Mouse (Mus musculus): ENCODE data around the gene Igdcc3.
A peak's percentile ranks its signal among the peaks of the same experiment; 100 is the strongest.

Gene Igdcc3

GRCm38 (mm10) chr9:65141306-65141975 is 452 bp downstream of the Igdcc3 start:
- peak; percentile 68 to 73 for DNase-seq

GRCm38 (mm10) chr9:65141976-65142318 is 958 bp downstream of the Igdcc3 start:
- DNase-seq, result peak in 1 of 2 experiments; percentile 53

DNA sequence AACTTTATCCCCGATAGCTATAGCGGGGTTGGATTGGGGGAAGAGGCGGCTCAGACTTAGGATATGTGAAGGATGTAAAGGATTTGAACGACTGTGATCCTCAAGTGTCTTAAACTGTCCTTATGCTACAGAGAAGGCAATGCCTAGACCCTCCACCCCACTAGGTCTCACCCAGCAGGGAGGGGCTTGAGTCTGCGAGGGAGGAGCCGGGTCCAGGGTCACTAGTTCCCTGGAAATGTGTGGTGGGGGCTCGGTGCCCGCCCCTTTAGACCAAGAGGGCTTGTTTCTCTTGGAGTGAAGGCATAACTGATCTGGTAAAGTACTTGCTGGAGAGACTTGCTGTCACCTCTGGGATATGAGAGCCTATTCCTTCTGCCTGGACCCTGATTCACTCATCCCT is 1.4 kb downstream of the Igdcc3 start:
- peak; percentile 38 to 52 for DNase-seq

GRCm38 (mm10) chr9:65146001-65146400 is 5.0 kb downstream of the Igdcc3 start:
- peak in 1 of 2 experiments; percentile 56 for DNase-seq

GRCm38 (mm10) chr9:65148507-65148906 is 7.5 kb downstream of the Igdcc3 start:
- no peak for DNase-seq

- DNase-seq, result no peak
These were observed 11.8 kb downstream of the Igdcc3 start for GRCm38 (mm10) chr9:65152711-65153330.

GRCm38 (mm10) chr9:65153331-65153711 is 12.3 kb downstream of the Igdcc3 start:
- peak in 1 of 2 experiments; percentile 63 for DNase-seq

GRCm38 (mm10) chr9:65154692-65155455 is 13.9 kb downstream of the Igdcc3 start:
- DNase-seq, result no peak

DNA sequence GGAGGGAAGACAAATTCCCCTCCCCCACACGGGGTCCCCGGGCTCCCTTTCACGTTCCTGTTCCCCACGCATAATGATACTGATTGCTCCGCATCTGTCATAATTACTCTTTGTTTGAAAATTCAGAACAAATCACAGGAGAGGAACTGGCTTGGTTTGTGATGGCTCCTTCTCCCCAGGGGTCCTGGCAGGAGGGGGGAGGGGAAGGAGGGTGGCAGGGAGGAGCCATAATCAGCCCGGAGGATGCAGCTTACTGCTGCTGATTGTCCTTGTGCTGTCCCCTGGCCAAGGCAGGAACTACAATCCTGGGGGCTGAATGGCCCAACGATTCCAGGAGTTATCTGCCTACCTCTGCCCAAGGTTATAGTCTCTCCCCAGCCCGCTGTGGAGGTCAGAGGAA is 15.6 kb downstream of the Igdcc3 start:
- DNase-seq, result peak in 1 of 2 experiments; percentile 34

DNA sequence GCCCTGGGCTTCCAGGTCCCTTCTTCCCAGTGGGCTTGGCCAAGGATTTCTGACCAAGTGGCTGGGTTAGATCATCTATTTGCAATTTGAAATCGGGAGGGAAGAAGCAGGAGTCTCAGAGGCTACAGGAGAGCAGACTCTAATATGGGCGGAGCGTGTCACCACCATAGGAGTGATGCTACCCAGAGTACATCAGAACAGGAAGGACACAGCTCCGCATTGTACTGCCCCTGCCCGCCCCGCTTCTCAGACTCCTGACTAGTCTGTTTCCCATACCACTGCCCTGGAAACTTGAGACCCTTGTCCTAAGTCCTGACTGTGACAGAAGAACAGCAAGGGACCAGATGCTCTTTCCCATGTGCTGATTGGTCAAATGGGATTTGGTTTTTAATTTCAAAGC is 16.6 kb downstream of the Igdcc3 start:
- no peak for DNase-seq

- no peak for DNase-seq
These were observed 20.2 kb downstream of the Igdcc3 start for GRCm38 (mm10) chr9:65161188-65161587.

DNA sequence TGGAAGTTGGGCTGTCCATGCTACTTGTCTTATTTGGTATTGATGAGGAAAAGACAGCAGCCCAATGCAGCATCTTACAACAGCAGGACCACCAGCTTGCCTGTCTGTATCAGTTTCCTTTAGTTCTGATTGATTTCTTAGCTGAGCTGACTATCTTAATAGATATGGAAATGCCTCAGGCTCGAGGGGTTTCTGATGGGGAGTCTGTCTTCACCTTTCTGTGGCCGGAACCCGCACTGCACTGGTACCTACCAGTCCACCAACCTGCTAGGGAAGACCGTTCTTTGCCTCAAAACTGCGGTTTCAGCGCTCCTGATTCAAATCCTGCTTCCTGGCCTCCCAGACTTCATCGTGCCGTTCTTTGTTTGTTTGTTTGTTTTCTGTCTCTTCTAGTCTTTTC is 20.9 kb downstream of the Igdcc3 start:
- DNase-seq, result no peak

DNA sequence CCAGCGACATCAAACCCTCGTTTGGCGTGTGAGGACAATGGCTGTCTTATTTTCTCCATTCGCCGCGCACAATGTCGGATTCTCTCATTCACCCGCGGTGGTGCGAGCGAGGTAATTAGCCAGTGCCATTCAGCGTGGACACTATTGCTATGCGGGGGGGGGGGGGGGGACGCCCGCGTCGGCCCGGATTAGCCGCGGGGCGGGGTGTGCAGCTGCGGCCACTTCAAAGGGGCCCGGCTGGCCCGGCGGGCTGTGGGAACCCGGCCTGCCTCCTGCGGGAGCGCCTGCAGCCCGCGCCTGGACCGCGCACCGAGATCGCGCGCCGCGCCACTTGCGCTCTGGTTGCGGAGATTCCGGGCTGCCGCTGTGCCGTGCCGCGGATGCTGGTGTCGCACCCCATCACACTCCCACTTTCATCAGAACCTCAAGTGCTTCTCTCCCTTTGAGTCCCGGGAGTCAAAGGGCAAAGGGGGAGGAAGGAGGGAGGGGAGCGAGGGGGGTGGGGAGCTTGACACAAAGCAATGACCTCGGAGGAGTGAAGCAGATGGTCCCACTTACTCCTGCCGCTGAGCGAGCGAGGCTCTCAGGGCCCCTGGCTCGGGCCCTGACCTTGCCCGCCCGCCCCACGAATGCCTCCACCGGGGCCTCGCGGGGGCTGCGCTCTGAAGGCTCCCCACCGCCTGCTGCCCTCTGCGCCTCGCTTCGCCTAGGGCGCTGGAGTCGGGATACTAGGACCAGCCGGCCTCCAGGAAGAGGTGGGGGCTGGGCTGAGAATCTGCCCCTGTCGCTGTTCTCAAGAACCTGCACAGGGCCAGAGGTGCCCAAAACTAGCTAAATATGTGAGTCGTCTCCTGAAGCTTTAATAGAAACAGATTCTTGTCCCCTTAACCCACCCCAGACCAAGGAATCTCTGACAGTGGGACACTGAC is 22.0 kb downstream of the Igdcc3 start:
- peak; percentile 53 to 61 for DNase-seq

DNA sequence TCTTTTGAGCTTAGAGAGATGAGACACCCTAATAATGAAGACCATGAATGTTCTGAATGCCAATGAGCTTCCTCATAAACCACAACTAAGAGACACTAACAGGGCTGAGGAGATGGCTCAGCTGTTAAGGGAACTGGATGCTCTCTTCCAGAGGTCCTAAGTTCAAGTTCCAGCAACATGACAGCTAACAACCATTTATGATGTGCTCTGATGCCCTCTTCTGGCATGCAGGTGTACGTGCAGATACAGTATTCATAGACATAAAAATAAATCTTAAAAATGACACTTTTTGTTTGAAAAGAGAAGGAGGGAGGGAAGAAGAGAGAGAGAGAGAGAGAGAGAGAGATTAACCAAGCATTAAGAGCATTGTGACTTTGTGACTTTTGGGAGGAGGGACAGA is 23.9 kb downstream of the Igdcc3 start:
- DNase-seq, result peak in 1 of 2 experiments; percentile 41

GRCm38 (mm10) chr9:65166386-65166785 is 25.4 kb downstream of the Igdcc3 start:
- no peak for DNase-seq

GRCm38 (mm10) chr9:65168534-65168933 is 27.5 kb downstream of the Igdcc3 start:
- DNase-seq, result no peak

DNA sequence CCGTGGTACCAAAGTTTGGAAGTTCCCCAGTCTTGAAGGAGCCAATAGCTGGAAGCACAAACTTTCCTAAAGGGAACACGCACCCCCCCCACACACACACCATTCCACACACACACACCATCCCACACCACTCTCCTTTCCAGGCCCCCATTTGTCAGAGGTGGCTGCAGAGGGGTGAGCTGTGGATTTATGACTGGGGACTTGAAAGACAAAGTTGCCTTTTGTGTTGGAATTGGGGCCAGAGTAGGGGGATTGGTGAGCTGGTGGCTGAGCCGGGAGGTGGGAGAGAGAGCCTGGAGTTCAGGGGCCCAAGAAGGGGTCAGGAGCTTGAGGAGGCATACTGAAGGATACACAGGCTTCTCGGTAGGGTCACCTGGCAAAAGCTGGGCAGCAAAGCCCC is 28.0 kb downstream of the Igdcc3 start:
- no peak for DNase-seq

DNA sequence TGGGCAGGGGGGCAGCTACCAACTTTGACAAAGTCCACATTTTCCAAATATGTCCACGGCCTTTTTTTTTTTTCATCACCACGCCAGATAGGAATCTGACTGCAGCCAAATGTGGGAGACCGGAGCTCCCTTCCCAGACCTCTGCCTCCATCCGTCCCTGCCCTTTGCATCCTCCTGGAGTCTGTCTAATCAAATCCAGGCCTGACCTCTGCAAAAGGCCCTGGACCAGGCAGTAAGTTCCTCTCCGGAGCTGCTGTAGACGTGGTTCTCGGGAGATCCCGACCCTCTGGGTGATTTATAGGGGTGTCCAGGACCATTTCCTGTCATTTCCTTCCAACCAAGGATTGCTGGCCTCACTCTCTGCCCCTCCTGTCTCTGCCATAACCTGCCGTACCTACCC is 31.7 kb downstream of the Igdcc3 start:
- DNase-seq, result no peak

GRCm38 (mm10) chr9:65175234-65175938 is 34.4 kb downstream of the Igdcc3 start:
- peak; percentile 41 to 48 for DNase-seq

DNA sequence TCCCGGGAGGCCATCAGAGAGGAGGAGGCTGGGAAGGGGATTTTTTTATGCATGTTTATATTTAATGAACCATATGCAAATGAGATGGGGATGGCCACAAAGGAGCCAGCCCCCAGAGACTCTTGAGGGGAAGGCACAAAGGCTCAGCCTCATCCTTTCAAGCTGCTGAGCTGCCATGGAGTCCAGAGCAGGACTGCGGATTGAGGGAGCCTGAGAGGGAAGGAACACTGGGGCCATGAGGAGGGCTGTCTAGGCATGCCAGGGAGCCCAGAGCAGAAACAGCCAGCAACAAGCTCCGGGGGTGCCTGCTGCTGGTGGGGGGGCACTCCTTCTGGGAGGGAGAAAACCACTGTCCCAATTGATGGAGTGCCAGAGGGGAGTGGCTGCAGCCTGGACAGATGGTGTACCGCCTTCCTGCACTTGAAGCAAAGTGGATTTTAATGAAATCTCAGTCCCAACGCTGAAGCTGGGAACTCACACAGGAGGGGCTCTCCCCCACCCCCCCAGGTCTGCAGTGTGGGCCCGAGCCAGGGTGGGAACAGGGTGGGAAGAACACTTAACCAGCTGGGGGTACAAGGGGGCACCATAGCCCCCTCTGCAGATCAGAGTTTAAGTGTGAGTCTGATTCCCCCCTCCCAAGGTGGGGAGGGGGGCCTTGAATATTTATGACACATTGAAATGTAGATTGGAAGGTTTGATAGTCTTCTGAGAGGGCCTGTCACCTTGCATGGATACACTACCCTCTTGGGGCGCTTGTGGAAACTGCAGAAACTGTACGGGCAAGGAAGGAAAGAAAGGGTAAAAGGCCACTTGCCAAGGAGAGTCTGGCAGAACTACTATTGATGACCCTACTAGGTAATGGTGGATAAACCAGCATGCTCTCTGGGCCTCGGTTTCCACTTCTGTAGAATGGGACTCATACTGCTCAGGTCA is 35.2 kb downstream of the Igdcc3 start:
- DNase-seq, result peak; percentile 56 to 66

DNA sequence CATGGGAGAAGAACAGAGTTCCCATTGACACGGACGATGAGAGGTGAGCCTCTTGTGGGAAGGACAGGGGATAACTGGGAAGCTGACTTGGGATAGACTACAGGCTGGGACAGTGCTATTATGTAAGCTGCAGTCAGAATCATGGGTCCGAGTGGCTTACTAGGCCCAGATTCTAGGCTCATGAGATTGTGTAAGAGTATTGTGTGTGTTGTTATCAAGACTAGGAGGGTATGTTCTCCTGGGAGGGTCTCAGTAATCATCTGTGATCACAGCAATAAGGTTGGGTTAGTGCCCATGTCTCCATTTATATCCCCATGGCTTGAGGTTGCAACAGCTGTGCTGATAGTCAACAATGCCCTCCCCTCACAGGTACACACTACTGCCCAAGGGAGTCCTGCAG is 36.5 kb downstream of the Igdcc3 start:
- no peak for DNase-seq
